Mouse (Mus musculus): ENCODE measurements at regions not wholly inside any gene's neighbourhood (a gene's known extent, or its start where the extent isn't known, plus 50 kb on each side); places are given as distances from the start of the nearest gene placed in this dataset.

GRCm38 (mm10) chr3:78932975-78933374, 353.3 kb downstream of the Rapgef2 start:
- TF ChIP-seq CTCF (IDR thresholded peaks at IDR 0.05; ENCODE audit: low read depth, low read length) (no peak), POLR2A (IDR thresholded peaks at IDR 0.05; ENCODE audit: insufficient read depth, low read length) (no peak)

All from ES-Bruce4 (cell line).